Mouse (Mus musculus) midbrain, embryonic 15.5 days (tissue): Measurements from ENCODE around the gene Slx4ip. TPM values are rescaled to one million over a fixed set of nuclear protein-coding genes. Genes with fewer than 3 reads are reported as not detected.
A peak's percentile ranks its signal among the peaks of the same experiment; 100 is the strongest.

Source experiments
- ATAC-seq: fragments of 200-750 bp; cut with Nextera tagmentation; replicated peaks from 2 replicates; pipeline ENCODE4 v1.8.0; 2017; ENCODE audit warnings: moderate TSS enrichment
- H3K27ac ChIP-seq: fragments of 300-500 bp; sonication (generic); 2 replicates; pipeline ENCODE4 v1.5.1; 2015; ENCODE audit warnings: mild to moderate bottlenecking, inconsistent platforms
- H3K27me3 ChIP-seq: fragments of 300-500 bp; sonication (generic); replicated peaks from 2 replicates; pipeline ENCODE4 v1.6.1; 2015; ENCODE audit warnings: inconsistent platforms
- H3K36me3 ChIP-seq: fragments of 300-500 bp; sonication (generic); replicated peaks from 2 replicates; pipeline ENCODE4 v1.6.1; 2015; ENCODE audit warnings: inconsistent platforms
- H3K4me1 ChIP-seq: fragments of 300-500 bp; sonication (generic); 2 replicates; pipeline ENCODE4 v1.6.1; 2015; ENCODE audit warnings: inconsistent platforms
- H3K4me2 ChIP-seq: fragments of 300-500 bp; sonication (generic); 2 replicates; pipeline ENCODE4 v1.6.1; 2015; ENCODE audit warnings: inconsistent platforms, mild to moderate bottlenecking, moderate library complexity
- H3K4me3 ChIP-seq: fragments of 300-500 bp; sonication (generic); 2 replicates; pipeline ENCODE4 v1.5.1; 2015; ENCODE audit warnings: mild to moderate bottlenecking, inconsistent platforms
- H3K9ac ChIP-seq: fragments of 300-500 bp; sonication (generic); 2 replicates; pipeline ENCODE4 v1.6.1; 2015; ENCODE audit warnings: mild to moderate bottlenecking, inconsistent platforms
- H3K9me3 ChIP-seq: fragments of 300-500 bp; sonication (generic); 2 replicates; pipeline ENCODE4 v1.6.1; 2016; ENCODE audit warnings: inconsistent platforms
- WGBS: fragments of 180-500 bp; shearing (Covaris S2); methylation state at CpG from one replicate; pipeline ENCODE4 v1.1.7; 2015; ENCODE audit warnings: mixed read lengths; 5-methylcytosine and 5-hydroxymethylcytosine counted together
- polyA plus RNA-seq: library from polyadenylated mRNA; unstranded; fragments of >200 nt; fragmentation: Nextera tagmentation; extraction: Ambion mirVana; gene quantifications from 2 replicates; pipeline ENCODE4 v1.2.1, GENCODE M21; 2015

The Slx4ip gene
- polyA plus RNA-seq, 1 experiment from 2014 or later = 16.2 TPM

DNA sequence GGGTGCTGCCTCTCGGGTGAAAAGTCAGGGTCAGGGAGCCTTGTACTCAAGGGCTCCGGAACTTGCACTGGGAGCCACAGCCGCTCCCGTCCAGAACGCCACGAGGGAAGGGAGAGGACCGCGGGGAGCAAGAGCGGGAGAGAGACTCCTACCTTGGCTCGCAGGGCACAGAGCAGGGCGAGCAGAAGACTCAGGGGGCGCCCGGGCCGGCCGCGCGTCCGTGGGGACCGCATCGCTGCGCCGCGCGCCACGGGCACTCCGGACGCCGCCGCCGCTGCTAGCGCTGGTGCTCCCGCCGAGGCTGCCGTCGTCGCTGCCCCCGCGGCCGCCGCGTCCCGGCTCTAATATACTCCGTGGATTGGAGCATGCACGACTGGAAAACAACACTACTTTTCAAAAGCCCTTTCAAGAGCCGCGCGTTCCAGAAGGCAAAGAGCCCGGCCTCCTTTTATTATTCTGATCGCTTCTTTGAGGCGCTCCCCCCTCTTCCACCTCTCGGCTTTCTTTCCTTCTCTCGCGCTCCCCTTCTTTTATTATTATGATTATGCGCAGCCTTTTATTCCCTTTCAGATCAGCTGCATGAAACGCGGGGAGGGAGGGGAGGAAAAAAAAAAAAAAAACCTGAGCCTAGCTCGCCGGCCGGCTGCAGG, 225.1 kb downstream of the Slx4ip start, which contains the start of gene Jag1:
TSS of gene Jag1 (minus strand) at position 620 of the 650 bp plus-strand sequence.
- Histone ChIP-seq H3K4me1 (peaks cover 47% of the 10 kb centered on the region), H3K9ac (peak within 1 kb of the TSS; percentile 54), H3K9me3 (no peaks in the 10 kb centered on the region), H3K27me3 (peaks cover 5% of the 10 kb centered on the region), H3K27ac (peak within 1 kb of the TSS; percentile 76), H3K4me3 (peak within 1 kb of the TSS; percentile 66), H3K4me2 (peak within 1 kb of the TSS; percentile 91), H3K36me3 (no peaks in the 10 kb centered on the region)
- peak; percentile 18 for ATAC-seq
- WGBS = under 1% methylated on average over 59 of the region's 59 CpGs

- WGBS = 0% methylated on average over 61 of the region's 61 CpGs
- peak; percentile 81 for ATAC-seq
These were observed 225.8 kb downstream of the Slx4ip start for GRCm38 (mm10) chr2:137116675-137117320.

DNA sequence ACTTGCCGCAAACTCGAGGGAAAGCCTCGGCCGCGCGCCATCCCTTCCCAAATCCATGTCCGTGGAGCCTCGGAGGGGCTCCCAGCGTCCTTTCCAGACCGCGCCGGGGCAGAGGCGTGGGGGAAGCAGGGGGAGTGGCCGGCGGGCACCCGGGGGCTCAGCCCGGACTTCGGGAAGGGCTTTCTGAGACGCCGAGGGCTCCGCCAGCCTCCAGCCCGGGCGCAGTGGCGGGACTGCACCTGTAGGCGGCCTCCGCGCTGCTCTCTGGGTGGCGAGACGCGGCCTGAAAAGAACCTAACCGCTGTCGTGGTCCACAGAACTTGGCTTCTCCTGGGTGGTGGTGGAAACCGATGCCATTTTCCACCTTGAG, 226.3 kb downstream of the Slx4ip start:
- no peaks in the 10 kb centered on the region for H3K36me3 ChIP-seq
- under 1% methylated on average over 33 of the region's 33 CpGs for WGBS
- ATAC-seq = peak; percentile 59

More at GRCm38 (mm10) chr2:137116675-137117320, 225.8 kb downstream of the Slx4ip start:
- peak overlapping the region; percentile 66 for H3K4me3 ChIP-seq
- H3K4me2 ChIP-seq = peak overlapping the region; percentile 91
- peak overlapping the region; percentile 54 for H3K9ac ChIP-seq
- H3K27me3 ChIP-seq = peaks cover 5% of the 10 kb centered on the region
- peak overlapping the region; percentile 76 for H3K27ac ChIP-seq
- H3K9me3 ChIP-seq = no peaks in the 10 kb centered on the region
- H3K4me1 ChIP-seq = peaks cover 42% of the 10 kb centered on the region
- no peaks in the 10 kb centered on the region for H3K36me3 ChIP-seq

More for the DNA sequence above, 226.3 kb downstream of the Slx4ip start:
- peaks cover 5% of the 10 kb centered on the region for H3K27me3 ChIP-seq
- H3K4me1 ChIP-seq = peaks cover 39% of the 10 kb centered on the region
- peak overlapping the region; percentile 54 for H3K9ac ChIP-seq
- peak overlapping the region; percentile 66 for H3K4me3 ChIP-seq
- peak overlapping the region; percentile 91 for H3K4me2 ChIP-seq
- peak overlapping the region; percentile 76 for H3K27ac ChIP-seq
- H3K9me3 ChIP-seq = no peaks in the 10 kb centered on the region

Other genes with a start within 250 kb of the Slx4ip start
- gene Snap25, start 177.8 kb upstream of the Slx4ip start, polyA plus RNA-seq = 148 and 162 TPM in 2 replicates
- 22.8 and 26.9 TPM in 2 replicates for gene AL731706.2, start 5.5 kb upstream of the Slx4ip start, polyA plus RNA-seq
- 12.3 and 14.0 TPM in 2 replicates for gene AL731706.1, start 171 bp downstream of the Slx4ip start, polyA plus RNA-seq
- 12.4 and 13.8 TPM in 2 replicates for gene Mkks, start 171 bp downstream of the Slx4ip start, polyA plus RNA-seq
- 11.7 and 12.6 TPM in 2 replicates for gene Jag1, start 225.4 kb downstream of the Slx4ip start, polyA plus RNA-seq